Mouse (Mus musculus) liver, adult 2 months (tissue): ENCODE measurements around the gene Nmur1. TPM values are rescaled to one million over a fixed set of nuclear protein-coding genes. Genes with fewer than 3 reads are reported as not detected.

Experiments used
- DNase-seq: peaks from one replicate; pipeline ENCODE4 v3.0.0-alpha.2; 2011; ENCODE audit warnings: low read depth, low spot score; ENCODE audit errors: extremely low read depth
- H3K27ac ChIP-seq: fragments of 200-500 bp; replicated peaks from 2 replicates; pipeline ENCODE4 v1.5.1; 2012; ENCODE audit warnings: low read depth, mild to moderate bottlenecking, control low read depth, inconsistent platforms, low read length; ENCODE audit not compliant: insufficient read depth
- H3K27me3 ChIP-seq: fragments of 200-500 bp; 2 replicates; pipeline ENCODE4 v1.6.1; 2012; ENCODE audit warnings: mild to moderate bottlenecking, moderate library complexity, low read length, inconsistent platforms; ENCODE audit not compliant: control insufficient read depth, insufficient read depth
- H3K36me3 ChIP-seq: fragments of 200-500 bp; 2 replicates; pipeline ENCODE4 v1.6.1; 2012; ENCODE audit warnings: low read length, inconsistent platforms; ENCODE audit not compliant: control insufficient read depth, insufficient read depth
- H3K4me1 ChIP-seq: fragments of 200-500 bp; 2 replicates; pipeline ENCODE4 v1.6.1; 2011; ENCODE audit warnings: low read length; ENCODE audit not compliant: control insufficient read depth, insufficient read depth
- H3K4me3 ChIP-seq: fragments of 200-500 bp; 2 replicates; pipeline ENCODE4 v1.5.1; 2011; ENCODE audit warnings: low read depth, mild to moderate bottlenecking, control low read depth, low read length, moderate library complexity; ENCODE audit not compliant: insufficient read depth
- H3K79me2 ChIP-seq: fragments of 200-500 bp; 2 replicates; pipeline ENCODE4 v1.6.1; 2012; ENCODE audit warnings: inconsistent platforms, mild to moderate bottlenecking, low read length, moderate library complexity; ENCODE audit not compliant: control insufficient read depth, insufficient read depth
- H3K9ac ChIP-seq: fragments of 200-500 bp; 2 replicates; pipeline ENCODE4 v1.6.1; 2012; ENCODE audit warnings: low read depth, mild to moderate bottlenecking, control low read depth, inconsistent platforms, low read length
- CTCF ChIP-seq: fragments of 200-500 bp; IDR thresholded peaks from 2 replicates; pipeline ENCODE4 v1.5.1; 2011; ENCODE audit warnings: low read depth, low read length, control low read depth
- POLR2A ChIP-seq: fragments of 200-500 bp; IDR thresholded peaks from 2 replicates; pipeline ENCODE4 v1.6.1; 2011; ENCODE audit warnings: low read length, control low read depth; ENCODE audit not compliant: insufficient read depth; ENCODE audit errors: extremely low read depth
- WGBS: fragments of 180-500 bp; shearing (Covaris S2); methylation state at CpG from one replicate; pipeline ENCODE4 v1.1.7; 2018; 5-methylcytosine and 5-hydroxymethylcytosine counted together
- polyA plus RNA-seq: library from polyadenylated mRNA; depleted of rRNA; stranded (reverse); fragments of >200 nt; gene quantifications from 2 replicates; pipeline ENCODE4 v1.2.3, GENCODE M21; 2012
- total RNA-seq: library from RNA; depleted of rRNA; stranded (reverse); fragments of >200 nt; gene quantifications from 2 replicates; pipeline ENCODE4 v1.2.3, GENCODE M21; 2014

Nmur1 gene
- total and polyA plus RNA-seq, 2 experiments = not detected

DNA sequence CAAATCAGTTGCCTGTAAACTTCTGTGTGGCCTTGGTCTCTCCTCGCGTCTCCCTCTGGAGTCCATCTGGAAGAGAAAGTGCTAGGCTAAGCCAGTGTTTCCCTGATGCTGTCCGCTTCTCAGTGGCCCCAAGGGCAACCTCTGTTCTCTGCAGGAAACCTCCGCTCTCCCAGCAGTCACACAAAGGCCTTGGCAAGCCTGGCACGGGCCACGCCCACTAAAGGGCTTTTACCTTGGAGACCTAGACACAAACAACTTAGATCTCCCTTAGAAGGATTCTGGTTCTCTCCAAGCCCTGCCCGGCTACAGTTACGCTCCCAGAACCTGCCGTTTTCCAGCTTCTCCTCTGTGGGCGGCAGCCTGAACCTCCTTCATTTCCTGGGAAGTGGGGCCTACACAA, 5.0 kb downstream of the Nmur1 start:
- Histone ChIP-seq H3K36me3 (no peaks in the 10 kb centered on the region), H3K9ac (no peak overlapping the region), H3K27ac (no peak overlapping the region), H3K27me3 (no peaks in the 10 kb centered on the region), H3K4me1 (no peaks in the 10 kb centered on the region), H3K4me3 (no peak overlapping the region), H3K79me2 (no peaks in the 10 kb centered on the region)
- DNase-seq = no peak
- WGBS = 84% methylated on average over 10 of the region's 10 CpGs
- TF ChIP-seq CTCF = no peak
- TF ChIP-seq POLR2A = no peak

DNA sequence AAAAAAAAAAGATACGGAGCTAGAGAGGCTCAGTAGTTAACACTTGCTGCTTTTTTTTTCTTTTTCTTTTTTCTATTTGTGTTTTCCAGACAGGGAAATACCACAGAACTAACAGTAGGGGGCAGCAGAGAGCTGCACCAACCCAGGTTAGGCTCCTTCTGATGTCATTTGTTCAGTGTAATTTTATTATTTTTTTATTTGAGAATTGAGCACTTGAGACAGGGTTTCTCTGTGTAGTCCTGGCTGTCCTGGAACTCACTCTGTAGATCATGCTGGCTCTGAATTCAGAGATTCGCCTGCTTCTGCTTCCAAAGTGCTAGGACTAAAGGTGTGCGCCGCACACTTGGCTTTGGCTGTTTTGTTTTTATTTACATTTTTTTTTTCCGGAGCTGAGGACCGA, 9.7 kb downstream of the Nmur1 start:
- no peaks in the 10 kb centered on the region for H3K36me3 ChIP-seq
- H3K27ac ChIP-seq = no peak overlapping the region
- no peak overlapping the region for H3K9ac ChIP-seq
- TF ChIP-seq POLR2A = no peak
- TF ChIP-seq CTCF = peak; percentile 60; the same call in 1 of the 2 replicates
- H3K4me3 ChIP-seq = no peak overlapping the region
- DNase-seq = no peak
- no peaks in the 10 kb centered on the region for H3K4me1 ChIP-seq
- WGBS = 60% methylated on average over 6 of the region's 6 CpGs
- no peaks in the 10 kb centered on the region for H3K27me3 ChIP-seq
- no peaks in the 10 kb centered on the region for H3K79me2 ChIP-seq

DNA sequence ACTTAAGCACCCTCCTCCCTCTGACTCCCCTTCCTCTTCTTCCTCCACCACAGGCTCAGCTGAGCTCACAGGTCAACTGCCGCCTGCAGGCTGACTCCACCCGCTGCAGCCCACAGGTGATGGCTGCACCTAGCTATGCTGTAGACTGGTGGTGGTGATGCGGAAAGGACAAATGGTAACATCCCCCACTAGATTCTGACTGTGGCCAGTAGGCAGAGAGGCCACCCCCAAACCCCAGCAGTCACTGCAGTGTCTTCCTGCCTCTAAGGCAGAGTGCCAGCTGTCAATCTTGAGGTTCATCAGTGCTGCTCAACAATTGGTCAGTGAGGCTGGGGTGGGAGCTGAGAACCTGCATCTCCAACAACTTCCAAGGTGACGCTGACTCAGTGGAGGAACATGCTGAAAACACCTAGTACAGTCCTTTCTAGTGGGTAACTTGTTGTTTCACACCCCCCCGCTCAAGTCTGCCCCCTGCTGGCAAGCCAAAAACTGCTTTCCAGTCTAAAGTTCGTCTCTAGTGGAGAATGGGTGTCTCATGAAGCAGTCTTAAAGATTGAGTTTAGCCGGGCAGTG, 10.3 kb downstream of the Nmur1 start:
- H3K4me3 ChIP-seq = no peak overlapping the region
- H3K79me2 ChIP-seq = no peaks in the 10 kb centered on the region
- no peaks in the 10 kb centered on the region for H3K27me3 ChIP-seq
- H3K9ac ChIP-seq = no peak overlapping the region
- no peak for DNase-seq
- no peaks in the 10 kb centered on the region for H3K4me1 ChIP-seq
- TF ChIP-seq POLR2A (no peak), CTCF (peak; percentile 63)
- no peak overlapping the region for H3K27ac ChIP-seq
- WGBS = 76% methylated on average over 7 of the region's 7 CpGs
- H3K36me3 ChIP-seq = no peaks in the 10 kb centered on the region

DNA sequence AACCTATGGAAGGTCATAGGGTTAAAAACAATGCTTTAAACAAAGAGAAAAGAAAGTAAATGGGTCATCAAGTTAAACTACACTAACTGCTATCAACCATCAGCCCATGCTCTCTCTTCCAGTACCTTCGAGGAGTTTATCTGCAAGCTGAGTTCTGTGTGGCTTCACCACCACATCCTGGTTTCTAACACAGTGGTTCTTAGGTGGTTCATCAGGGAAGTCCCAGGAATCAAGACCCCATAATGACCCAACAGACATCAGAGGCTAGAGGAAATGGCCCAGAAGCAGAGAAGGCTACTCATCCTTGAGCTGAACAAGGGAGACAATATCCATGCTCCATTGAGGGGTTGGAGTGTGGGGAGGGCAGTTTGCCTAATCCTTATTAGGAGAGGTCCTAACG, 10.9 kb downstream of the Nmur1 start:
- no peaks in the 10 kb centered on the region for H3K4me1 ChIP-seq
- TF ChIP-seq POLR2A = no peak
- no peak for TF ChIP-seq CTCF
- H3K27me3 ChIP-seq = no peaks in the 10 kb centered on the region
- no peak overlapping the region for H3K4me3 ChIP-seq
- H3K36me3 ChIP-seq = no peaks in the 10 kb centered on the region
- WGBS = 59% methylated on average over 2 of the region's 2 CpGs
- no peak overlapping the region for H3K9ac ChIP-seq
- no peaks in the 10 kb centered on the region for H3K79me2 ChIP-seq
- H3K27ac ChIP-seq = no peak overlapping the region
- no peak for DNase-seq

DNA sequence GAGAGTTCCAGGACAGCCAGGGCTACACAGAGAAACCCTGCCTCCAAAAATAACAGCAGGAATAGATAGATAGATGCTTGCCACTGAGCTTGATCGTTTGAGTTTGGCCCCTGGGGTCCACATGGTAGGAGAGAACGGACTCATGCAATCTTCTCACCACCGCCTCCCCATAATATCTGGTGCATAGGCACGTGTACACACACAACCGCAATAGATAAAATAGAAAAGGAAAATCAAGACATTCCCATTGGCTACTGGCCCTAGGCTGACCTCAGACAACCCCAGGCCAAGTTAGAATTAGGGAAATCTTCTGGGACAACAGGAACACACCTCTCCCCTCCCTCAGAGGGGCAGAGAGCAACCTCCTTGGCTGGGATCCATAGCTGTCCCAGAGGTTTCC, 11.3 kb downstream of the Nmur1 start:
- no peaks in the 10 kb centered on the region for H3K36me3 ChIP-seq
- no peak for DNase-seq
- H3K27me3 ChIP-seq = no peaks in the 10 kb centered on the region
- TF ChIP-seq POLR2A (no peak), CTCF (no peak)
- H3K79me2 ChIP-seq = no peaks in the 10 kb centered on the region
- no peak overlapping the region for H3K9ac ChIP-seq
- WGBS = 89% methylated on average over 5 of the region's 5 CpGs
- no peak overlapping the region for H3K4me3 ChIP-seq
- no peak overlapping the region for H3K27ac ChIP-seq
- no peaks in the 10 kb centered on the region for H3K4me1 ChIP-seq

DNA sequence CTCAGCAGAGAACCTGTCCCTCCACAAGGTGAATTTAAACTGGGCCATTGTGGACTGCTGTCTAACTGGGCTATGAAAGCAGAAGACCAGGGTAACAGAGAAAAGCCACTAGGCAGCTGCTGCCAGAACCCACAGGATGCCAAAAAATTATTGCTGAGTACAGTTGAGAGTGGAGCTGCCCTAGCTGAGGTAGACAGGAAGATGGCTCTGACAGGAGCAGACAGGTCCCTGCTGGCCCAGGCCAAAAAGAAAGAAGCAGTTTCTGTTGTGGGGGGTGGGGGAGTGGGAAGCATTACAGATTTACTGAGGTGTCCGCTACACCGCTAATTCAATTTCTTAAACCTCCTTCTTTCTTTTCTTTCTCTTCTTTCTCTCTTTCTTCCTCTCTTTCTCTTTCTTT, 16.6 kb downstream of the Nmur1 start:
- peaks cover 11% of the 10 kb centered on the region for H3K4me1 ChIP-seq
- 94% methylated on average over 2 of the region's 2 CpGs for WGBS
- H3K27me3 ChIP-seq = no peaks in the 10 kb centered on the region
- H3K36me3 ChIP-seq = no peaks in the 10 kb centered on the region
- no peak overlapping the region for H3K4me3 ChIP-seq
- no peak overlapping the region for H3K27ac ChIP-seq
- H3K79me2 ChIP-seq = no peaks in the 10 kb centered on the region
- TF ChIP-seq CTCF (no peak), POLR2A (no peak)
- no peak for DNase-seq
- H3K9ac ChIP-seq = no peak overlapping the region
